Mouse (Mus musculus) left cerebral cortex, adult 9 months (tissue): ENCODE measurements around the gene Rassf10.

ENCODE experiments used
- DNase-seq, 2 experiments: peaks; one replicate each; pipeline ENCODE4 v3.0.0; 2022; ENCODE audit warnings: low spot score in 2 of 2

Gene Rassf10

GRCm38 (mm10) chr7:112957630-112958029 lies 3.9 kb downstream of the Rassf10 start:
- no peak for DNase-seq

- DNase-seq: no peak
Observed at GRCm38 (mm10) chr7:112966382-112966781, 12.6 kb downstream of the Rassf10 start.

GRCm38 (mm10) chr7:112966786-112967185 lies 13.0 kb downstream of the Rassf10 start:
- no peak for DNase-seq

- no peak for DNase-seq
Observed at GRCm38 (mm10) chr7:112983316-112983715, 29.6 kb downstream of the Rassf10 start.

GRCm38 (mm10) chr7:112984704-112985577 lies 31.2 kb downstream of the Rassf10 start:
- DNase-seq: no peak

- DNase-seq: no peak
Observed at GRCm38 (mm10) chr7:112985578-112985949, 31.8 kb downstream of the Rassf10 start.

GRCm38 (mm10) chr7:112992928-112993327 lies 39.2 kb downstream of the Rassf10 start:
- no peak for DNase-seq

- no peak for DNase-seq
Observed at GRCm38 (mm10) chr7:113003565-113004255, 49.9 kb downstream of the Rassf10 start.

GRCm38 (mm10) chr7:113005726-113006125 lies 52.0 kb downstream of the Rassf10 start:
- no peak for DNase-seq
